Mouse (Mus musculus) myocyte (in vitro differentiated cells): ENCODE data around the gene Dpp4. TPM values are rescaled to one million over a fixed set of nuclear protein-coding genes. Genes with fewer than 3 reads are reported as not detected.
A peak's percentile ranks its signal among the peaks of the same experiment; 100 is the strongest.

Experiments used
- H3K27me3 ChIP-seq: one replicate; pipeline ENCODE4 v1.6.1; 2011; ENCODE audit not compliant: control insufficient read depth, insufficient read depth, insufficient read length
- H3K36me3 ChIP-seq: one replicate; pipeline ENCODE4 v1.6.1; 2011; ENCODE audit not compliant: control insufficient read depth, insufficient read depth
- H3K4me2 ChIP-seq: one replicate; pipeline ENCODE4 v1.6.1; 2011; ENCODE audit warnings: low read depth, control low read depth
- H3K4me3 ChIP-seq: one replicate; pipeline ENCODE4 v1.5.1; 2011; ENCODE audit warnings: mild to moderate bottlenecking, control low read depth, moderate library complexity
- H3K79me2 ChIP-seq: one replicate; pipeline ENCODE4 v1.6.1; 2011; ENCODE audit not compliant: control insufficient read depth, insufficient read depth
- H3ac ChIP-seq: one replicate; pipeline ENCODE4 v1.6.1; 2011; ENCODE audit not compliant: control insufficient read depth, insufficient read length
- CEBPB ChIP-seq: IDR thresholded peaks from 2 replicates; pipeline ENCODE4 v1.6.1; 2011; ENCODE audit warnings: mild to moderate bottlenecking, moderate library complexity; ENCODE audit not compliant: poor library complexity, insufficient read depth, severe bottlenecking
- E2F4 ChIP-seq: IDR thresholded peaks from one replicate; pipeline ENCODE4 v1.6.1; 2011; ENCODE audit warnings: mild to moderate bottlenecking, control low read depth, moderate library complexity; ENCODE audit not compliant: insufficient read depth
- MAX ChIP-seq: IDR thresholded peaks from one replicate; pipeline ENCODE4 v1.6.1; 2011; ENCODE audit warnings: low read depth, mild to moderate bottlenecking, control low read depth
- MYOD1 ChIP-seq, 3 experiments: IDR thresholded peaks; one replicate each; pipeline ENCODE4 v1.6.1; 2011; ENCODE audit warnings: control low read depth in 2 of 3, low read depth in 2 of 3, mild to moderate bottlenecking in 2 of 3, moderate library complexity in 1 of 3; ENCODE audit not compliant: insufficient read length in 2 of 3, control insufficient read depth in 1 of 3
- MYOG ChIP-seq, 3 experiments: IDR thresholded peaks; one replicate each; pipeline ENCODE4 v1.6.1; 2011; ENCODE audit warnings: control low read depth in 2 of 3, low read depth in 2 of 3, mild to moderate bottlenecking in 2 of 3; ENCODE audit not compliant: insufficient read length in 2 of 3, control insufficient read depth in 1 of 3, insufficient read depth in 1 of 3
- POLR2A ChIP-seq: IDR thresholded peaks from one replicate; pipeline ENCODE4 v1.6.1; 2011; ENCODE audit warnings: low read depth, mild to moderate bottlenecking, control low read depth, moderate library complexity; ENCODE audit not compliant: insufficient read length
- POLR2AphosphoS2 ChIP-seq: IDR thresholded peaks from one replicate; pipeline ENCODE4 v1.6.1; 2011; ENCODE audit warnings: low read depth, control low read depth; ENCODE audit not compliant: insufficient read length
- REST ChIP-seq: IDR thresholded peaks from one replicate; pipeline ENCODE4 v1.6.1; 2011; ENCODE audit warnings: mild to moderate bottlenecking, control low read depth, moderate library complexity; ENCODE audit not compliant: insufficient read depth, insufficient read length
- SRF ChIP-seq: IDR thresholded peaks from one replicate; pipeline ENCODE4 v1.6.1; 2011; ENCODE audit warnings: low read depth; ENCODE audit not compliant: control insufficient read depth, insufficient read length
- TCF12 ChIP-seq: IDR thresholded peaks from one replicate; pipeline ENCODE4 v1.6.1; 2011; ENCODE audit warnings: mild to moderate bottlenecking, control low read depth; ENCODE audit not compliant: poor library complexity, insufficient read depth, severe bottlenecking
- TCF3 ChIP-seq: IDR thresholded peaks from one replicate; pipeline ENCODE4 v1.6.1; 2011; ENCODE audit warnings: low read depth, control low read depth; ENCODE audit not compliant: insufficient read length
- USF1 ChIP-seq: IDR thresholded peaks from one replicate; pipeline ENCODE4 v1.6.1; 2011; ENCODE audit warnings: low read depth, mild to moderate bottlenecking, control low read depth, moderate library complexity
- polyA plus RNA-seq: library from polyadenylated mRNA; unstranded; fragments of >200 nt; fragmentation: generic; extraction: Trizol; gene quantifications from one replicate; pipeline ENCODE4 v1.2.1, GENCODE M21; 2012; ENCODE audit warnings: missing spikeins

The Dpp4 gene
- polyA plus RNA-seq, 1 experiment = not detected

- no peaks in the 10 kb centered on the region for H3K79me2 ChIP-seq
- TF ChIP-seq MAX = no peak
- TF ChIP-seq TCF12 = no peak
- no peak for TF ChIP-seq POLR2AphosphoS2
- TF ChIP-seq MYOG (IDR thresholded peaks at IDR 0.05; ENCODE audit: control insufficient read depth in 1 of 3, insufficient read depth in 1 of 3, insufficient read length in 2 of 3, low read depth in 2 of 3) = no peak
- no peak for TF ChIP-seq TCF3
- TF ChIP-seq CEBPB = no peak
- no peak for TF ChIP-seq POLR2A
- TF ChIP-seq MYOD1 (IDR thresholded peaks at IDR 0.05; ENCODE audit: control insufficient read depth in 1 of 3, insufficient read length in 2 of 3, low read depth in 2 of 3) = no peak
- no peak for TF ChIP-seq USF1
- TF ChIP-seq E2F4 = no peak
- no peak for TF ChIP-seq REST
- no peak for TF ChIP-seq SRF
- no peak overlapping the region for H3ac ChIP-seq
- no peak overlapping the region for H3K4me2 ChIP-seq
- no peak overlapping the region for H3K4me3 ChIP-seq
- H3K36me3 ChIP-seq = no peaks in the 10 kb centered on the region
- H3K27me3 ChIP-seq = no peaks in the 10 kb centered on the region
Measured at GRCm38 (mm10) chr2:62458070-62458469, 46.0 kb upstream of the Dpp4 start.

GRCm38 (mm10) chr2:62454991-62455390 is 43.0 kb upstream of the Dpp4 start:
- Histone ChIP-seq H3ac (no peak overlapping the region), H3K36me3 (no peaks in the 10 kb centered on the region), H3K27me3 (no peaks in the 10 kb centered on the region), H3K79me2 (no peaks in the 10 kb centered on the region), H3K4me3 (no peak overlapping the region), H3K4me2 (no peak overlapping the region)
- TF ChIP-seq POLR2AphosphoS2 (no peak), REST (no peak), MYOG (IDR thresholded peaks at IDR 0.05; ENCODE audit: control insufficient read depth in 1 of 3, insufficient read depth in 1 of 3, insufficient read length in 2 of 3, low read depth in 2 of 3) (no peak), POLR2A (no peak)

GRCm38 (mm10) chr2:62454033-62454432 is 42.0 kb upstream of the Dpp4 start:
- H3K27me3 ChIP-seq = no peaks in the 10 kb centered on the region
- no peak overlapping the region for H3K4me3 ChIP-seq
- H3K79me2 ChIP-seq = no peaks in the 10 kb centered on the region
- no peak overlapping the region for H3K4me2 ChIP-seq
- H3K36me3 ChIP-seq = no peaks in the 10 kb centered on the region
- TF ChIP-seq SRF (no peak), CEBPB (no peak), REST (no peak), POLR2A (no peak), TCF12 (no peak), MYOG (IDR thresholded peaks at IDR 0.05; ENCODE audit: control insufficient read depth in 1 of 3, insufficient read depth in 1 of 3, insufficient read length in 2 of 3, low read depth in 2 of 3) (no peak), E2F4 (no peak), MYOD1 (IDR thresholded peaks at IDR 0.05; ENCODE audit: control insufficient read depth in 1 of 3, insufficient read length in 2 of 3, low read depth in 2 of 3) (no peak), USF1 (no peak)
- no peak overlapping the region for H3ac ChIP-seq

GRCm38 (mm10) chr2:62450364-62450763 is 38.3 kb upstream of the Dpp4 start:
- H3K27me3 ChIP-seq = no peaks in the 10 kb centered on the region
- TF ChIP-seq POLR2A = no peak
- TF ChIP-seq USF1 = no peak
- TF ChIP-seq CEBPB = peak; percentile 56; the same call in 1 of the 2 replicates
- TF ChIP-seq TCF12 = peak; percentile 57
- TF ChIP-seq MAX = no peak
- no peak for TF ChIP-seq POLR2AphosphoS2
- peak in 2 of 3 experiments; percentile 72 to 86 for TF ChIP-seq MYOG (IDR thresholded peaks at IDR 0.05; ENCODE audit: control insufficient read depth in 1 of 3, insufficient read depth in 1 of 3, insufficient read length in 2 of 3, low read depth in 2 of 3)
- no peak for TF ChIP-seq TCF3
- peak in 2 of 3 experiments; percentile 50 to 86 for TF ChIP-seq MYOD1 (IDR thresholded peaks at IDR 0.05; ENCODE audit: control insufficient read depth in 1 of 3, insufficient read length in 2 of 3, low read depth in 2 of 3)
- TF ChIP-seq E2F4 = no peak
- no peak for TF ChIP-seq REST
- TF ChIP-seq SRF = no peak
- no peak overlapping the region for H3ac ChIP-seq
- peak overlapping the region; percentile 67 for H3K4me2 ChIP-seq
- peak overlapping the region; percentile 1 for H3K4me3 ChIP-seq
- no peaks in the 10 kb centered on the region for H3K79me2 ChIP-seq
- H3K36me3 ChIP-seq = no peaks in the 10 kb centered on the region

- H3ac ChIP-seq = no peak overlapping the region
- H3K79me2 ChIP-seq = no peaks in the 10 kb centered on the region
- TF ChIP-seq POLR2AphosphoS2 = no peak
- TF ChIP-seq SRF = no peak
- no peak for TF ChIP-seq MYOD1 (IDR thresholded peaks at IDR 0.05; ENCODE audit: control insufficient read depth in 1 of 3, insufficient read length in 2 of 3, low read depth in 2 of 3)
- TF ChIP-seq TCF3 = no peak
- TF ChIP-seq CEBPB = no peak
- no peak for TF ChIP-seq MYOG (IDR thresholded peaks at IDR 0.05; ENCODE audit: control insufficient read depth in 1 of 3, insufficient read depth in 1 of 3, insufficient read length in 2 of 3, low read depth in 2 of 3)
- no peak for TF ChIP-seq POLR2A
- no peak for TF ChIP-seq MAX
- TF ChIP-seq E2F4 = no peak
- no peak for TF ChIP-seq USF1
- no peak for TF ChIP-seq TCF12
- no peak for TF ChIP-seq REST
- peak overlapping the region; percentile 1 for H3K4me3 ChIP-seq
- H3K4me2 ChIP-seq = peak overlapping the region; percentile 67
- no peaks in the 10 kb centered on the region for H3K27me3 ChIP-seq
- no peaks in the 10 kb centered on the region for H3K36me3 ChIP-seq
Measured at GRCm38 (mm10) chr2:62449692-62450346, 37.8 kb upstream of the Dpp4 start.
